Mouse (Mus musculus) heart, postnatal 36 days (tissue): Measurements from ENCODE around the gene Stx17. TPM values are rescaled to one million over a fixed set of nuclear protein-coding genes. Genes with fewer than 3 reads are reported as not detected.

ENCODE experiments used
- DNase-seq, 2 experiments: peaks; one replicate each; pipeline ENCODE4 v3.0.0; 2021 to 2022
- intact Hi-C: fragments of 180-260 bp; cut with DNase I; formaldehyde crosslinking; loops from one replicate; pipeline ENCODE4 v1.15.1; 2025
- microRNA-seq, 2 experiments: library from miRNA; unstranded; fragments of <30 nt; microRNA quantifications; one replicate each; pipeline ENCODE4 v1.2.0; 2021; ENCODE audit warnings: borderline number of aligned reads in 2 of 2
- total RNA-seq, 2 experiments: library from RNA; stranded (reverse); gene quantifications; 2 replicates each; pipeline ENCODE4 v1.2.3; 2021

The Stx17 gene
- total RNA-seq, 2 experiments from 2014 or later = 27.7 to 30.8 TPM

- no peak for DNase-seq
- intact Hi-C loops = no loop called here
Observed at GRCm38 (mm10) chr4:48155864-48156263, 31.1 kb downstream of the Stx17 start.

GRCm38 (mm10) chr4:48160386-48160785 is 35.7 kb downstream of the Stx17 start:
- DNase-seq = no peak
- intact Hi-C loops = loop anchor here (10.0 kb wide), 1 partner anchor 586 kb away; no protein-coding TSS in a partner anchor

- no peak for DNase-seq
- intact Hi-C loops = loop anchor here (10.0 kb wide), 1 partner anchor 589 kb away; no protein-coding TSS in a partner anchor
Observed at GRCm38 (mm10) chr4:48163851-48164250, 39.1 kb downstream of the Stx17 start.

GRCm38 (mm10) chr4:48175666-48176065 is 51.0 kb downstream of the Stx17 start:
- intact Hi-C loops = no loop called here
- no peak for DNase-seq

- DNase-seq = no peak
- intact Hi-C loops = no loop called here
Observed at GRCm38 (mm10) chr4:48180922-48181321, 56.2 kb downstream of the Stx17 start.

- intact Hi-C loops = no loop called here
- no peak for DNase-seq
Observed at GRCm38 (mm10) chr4:48181366-48181765, 56.7 kb downstream of the Stx17 start.

GRCm38 (mm10) chr4:48182115-48182806 is 57.5 kb downstream of the Stx17 start:
- intact Hi-C loops = no loop called here

GRCm38 (mm10) chr4:48197925-48198324 is 73.2 kb downstream of the Stx17 start:
- intact Hi-C loops = loop anchor here (5.0 to 10.0 kb wide), 2 partner anchors 676 to 693 kb away; no protein-coding TSS in a partner anchor
- DNase-seq = no peak

More at GRCm38 (mm10) chr4:48182115-48182806, 57.5 kb downstream of the Stx17 start:
- no peak for DNase-seq

- intact Hi-C loops = loop anchor here (5.0 to 10.0 kb wide), 2 partner anchors 676 to 694 kb away; no protein-coding TSS in a partner anchor
- no peak for DNase-seq
Observed at GRCm38 (mm10) chr4:48198447-48198846, 73.7 kb downstream of the Stx17 start.

GRCm38 (mm10) chr4:48203564-48203963 is 78.8 kb downstream of the Stx17 start:
- intact Hi-C loops = no loop called here
- no peak for DNase-seq

GRCm38 (mm10) chr4:48225173-48225572 is 100.5 kb downstream of the Stx17 start:
- intact Hi-C loops = loop anchor here (1.0 kb wide), 1 partner anchor 156 kb away; no protein-coding TSS in a partner anchor
- DNase-seq = peak; percentile 75

GRCm38 (mm10) chr4:48225604-48226003 is 100.9 kb downstream of the Stx17 start:
- DNase-seq = no peak

GRCm38 (mm10) chr4:48226800-48227199 is 102.1 kb downstream of the Stx17 start:
- intact Hi-C loops = no loop called here
- DNase-seq = no peak

More at GRCm38 (mm10) chr4:48225604-48226003, 100.9 kb downstream of the Stx17 start:
- intact Hi-C loops = loop anchor here (1.0 kb wide), 1 partner anchor 156 kb away; no protein-coding TSS in a partner anchor

Small RNA genes within 50 kb of the gene (microRNA-seq; reads per million reads assigned to microRNA genes)
- gene Mir1958 = 0 reads per million in 2 experiments

Other genes with a start within 250 kb of the Stx17 start
- 10 to 100 TPM in 1 of 2 experiments, 1 to 10 TPM in 1; 2.3 to 12.3 TPM for gene Nr4a3, start 79.8 kb upstream of the Stx17 start, total RNA-seq
- gene Erp44, start 154.6 kb downstream of the Stx17 start, total RNA-seq = 10 to 100 TPM; 28.7 to 34.2 TPM
- 1 to 10 TPM; 2.5 to 3.4 TPM for gene Invs, start 154.8 kb downstream of the Stx17 start, total RNA-seq